Mouse (Mus musculus) E14TG2a.4 (cell line): Measurements from ENCODE around the gene Slc8a2.

Experiments
- CTCF ChIP-seq: conservative IDR thresholded peaks from 2 replicates; pipeline ENCODE4 v1.5.1; 2014; ENCODE audit warnings: low read length
- NANOG ChIP-seq: IDR thresholded peaks from 2 replicates; pipeline ENCODE4 v1.6.1; 2014; ENCODE audit warnings: borderline replicate concordance, low read length, mixed read lengths

GRCm38 (mm10) chr7:16207076-16207475, 77.5 kb downstream of the Slc8a2 start:
- TF ChIP-seq CTCF = no peak
- no peak for TF ChIP-seq NANOG
